Mouse (Mus musculus) ES-Bruce4 (cell line): Measurements from ENCODE around the gene Smpd3.

Source experiments
- CTCF ChIP-seq: IDR thresholded peaks from one replicate; pipeline ENCODE4 v1.8.1; 2011; ENCODE audit warnings: low read depth, low read length
- POLR2A ChIP-seq: IDR thresholded peaks from one replicate; pipeline ENCODE4 v1.8.1; 2011; ENCODE audit warnings: low read length; ENCODE audit not compliant: insufficient read depth

- TF ChIP-seq CTCF (no peak), POLR2A (no peak)
Observed at GRCm38 (mm10) chr8:106271378-106271777, 66.4 kb downstream of the Smpd3 start.
